Mouse (Mus musculus) CH12.LX (cell line): Measurements from ENCODE around the gene Anks4b.

Source experiments
- CHD1 ChIP-seq: IDR thresholded peaks from 2 replicates; pipeline ENCODE4 v1.6.1; 2012; ENCODE audit warnings: low read depth, low read length, improper control_type of control experiment, inconsistent platforms
- CTCF ChIP-seq, 2 experiments: IDR thresholded peaks in 1 of 2; conservative IDR thresholded peaks in 1 of 2; 2 replicates each; pipeline ENCODE4 v1.5.1; 2011 to 2012; ENCODE audit warnings: low read depth in 2 of 2, low read length in 2 of 2, improper control_type of control experiment in 1 of 2, inconsistent platforms in 1 of 2, mild to moderate bottlenecking in 1 of 2, moderate library complexity in 1 of 2
- EP300 ChIP-seq: IDR thresholded peaks from 2 replicates; pipeline ENCODE4 v1.6.1; 2011; ENCODE audit warnings: low read length, improper control_type of control experiment
- ETS1 ChIP-seq: conservative IDR thresholded peaks from 2 replicates; pipeline ENCODE4 v1.6.1; 2012; ENCODE audit warnings: low read depth, mild to moderate bottlenecking, inconsistent platforms, low read length, improper control_type of control experiment, moderate library complexity
- NELFE ChIP-seq: IDR thresholded peaks from 2 replicates; pipeline ENCODE4 v1.6.1; 2011; ENCODE audit warnings: low read depth, low read length, improper control_type of control experiment
- POLR2A ChIP-seq: IDR thresholded peaks from 2 replicates; pipeline ENCODE4 v1.6.1; 2011; ENCODE audit warnings: low read depth, mild to moderate bottlenecking, improper control_type of control experiment, low read length
- USF1 ChIP-seq: IDR thresholded peaks from 2 replicates; pipeline ENCODE4 v1.6.1; 2014; ENCODE audit warnings: low read depth, mild to moderate bottlenecking, inconsistent platforms, low read length, improper control_type of control experiment

- TF ChIP-seq CTCF (conservative IDR thresholded peaks at IDR 0.05 in 1 of 2, IDR thresholded peaks at IDR 0.05 in 1 of 2; ENCODE audit: low read depth in 2 of 2, low read length in 2 of 2) (no peak), ETS1 (no peak), EP300 (no peak), NELFE (no peak), POLR2A (no peak), CHD1 (no peak), USF1 (no peak)
Observed at GRCm38 (mm10) chr7:120157575-120158061, 16.0 kb upstream of the Anks4b start.
